Mouse (Mus musculus) embryonic fibroblast, embryonic 13.5 days (primary cell): ENCODE results near the gene Pik3cb. TPM values are rescaled to one million over a fixed set of nuclear protein-coding genes. Genes with fewer than 3 reads are reported as not detected.

Experiments used
- H3K27ac ChIP-seq: 2 replicates; pipeline ENCODE4 v1.5.1; 2012; ENCODE audit warnings: low read length, control low read depth, inconsistent platforms; ENCODE audit not compliant: insufficient read depth
- H3K4me1 ChIP-seq: 2 replicates; pipeline ENCODE4 v1.6.1; 2011; ENCODE audit warnings: low read length; ENCODE audit not compliant: control insufficient read depth, insufficient read depth
- H3K4me3 ChIP-seq: 2 replicates; pipeline ENCODE4 v1.5.1; 2011; ENCODE audit warnings: mild to moderate bottlenecking, control low read depth, low read length; ENCODE audit not compliant: insufficient read depth
- CTCF ChIP-seq: IDR thresholded peaks from 2 replicates; pipeline ENCODE4 v1.5.1; 2011; ENCODE audit warnings: mild to moderate bottlenecking, control low read depth, low read length, moderate library complexity, borderline replicate concordance; ENCODE audit not compliant: insufficient read depth
- POLR2A ChIP-seq: IDR thresholded peaks from 2 replicates; pipeline ENCODE4 v1.6.1; 2011; ENCODE audit warnings: low read depth, mild to moderate bottlenecking, control low read depth, low read length, moderate library complexity
- polyA plus RNA-seq: library from polyadenylated mRNA; stranded (reverse); fragments of >200 nt; gene quantifications from 2 replicates; pipeline ENCODE4 v1.2.4, GENCODE M21; 2011; ENCODE audit warnings: low read depth; ENCODE audit not compliant: missing spikeins, insufficient read length

Pik3cb gene
- polyA plus RNA-seq, 1 experiment: 5.2 TPM

DNA sequence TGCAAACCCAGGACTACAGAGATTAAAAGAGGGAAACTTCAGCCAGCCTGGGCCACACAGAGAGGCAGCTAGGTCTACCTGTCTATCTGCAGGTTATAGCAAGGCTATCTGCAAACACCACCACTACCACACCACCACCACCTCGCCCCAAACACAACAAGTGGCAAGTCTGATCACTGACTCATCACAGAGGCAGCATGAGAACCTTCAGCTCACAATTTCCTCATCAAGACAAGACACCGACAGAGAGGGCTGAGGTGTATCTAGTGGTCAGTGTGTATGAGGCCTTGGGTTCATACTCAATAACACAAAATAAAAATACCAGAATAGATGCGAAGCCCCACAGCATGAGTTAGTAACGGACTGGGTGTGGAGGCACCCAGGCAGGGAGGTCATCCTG, 9.3 kb downstream of the Pik3cb start:
- TF ChIP-seq CTCF (no peak), POLR2A (no peak)
- peaks cover 30% of the 10 kb centered on the region for H3K4me1 ChIP-seq
- no peak overlapping the region for H3K4me3 ChIP-seq
- H3K27ac ChIP-seq: peak overlapping the region; percentile 77

GRCm38 (mm10) chr9:99127578-99127977, 12.8 kb downstream of the Pik3cb start:
- H3K4me3 ChIP-seq: no peak overlapping the region
- peaks cover 26% of the 10 kb centered on the region for H3K4me1 ChIP-seq
- no peak overlapping the region for H3K27ac ChIP-seq
- TF ChIP-seq POLR2A (no peak), CTCF (no peak)

DNA sequence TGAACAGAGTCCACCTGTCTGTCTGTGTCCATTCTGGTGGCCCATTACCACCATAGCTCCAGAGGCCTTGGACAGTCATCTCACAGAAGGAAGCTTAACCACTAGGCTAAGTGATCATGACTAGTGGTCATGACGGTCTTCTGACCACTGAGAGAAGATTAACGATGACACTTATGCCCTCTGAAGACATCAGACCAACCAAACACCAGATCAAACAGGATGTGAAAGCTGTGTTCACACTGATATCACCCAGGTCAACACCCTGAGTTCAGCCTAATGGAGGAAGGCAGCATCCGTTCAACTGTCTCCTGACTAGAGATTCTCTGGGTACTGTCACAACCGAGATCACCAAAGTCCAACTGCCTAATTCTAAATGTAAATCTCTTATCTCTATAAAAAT, 17.7 kb downstream of the Pik3cb start:
- TF ChIP-seq POLR2A: no peak
- no peak for TF ChIP-seq CTCF
- Histone ChIP-seq H3K4me1 (peaks cover 6% of the 10 kb centered on the region), H3K27ac (no peak overlapping the region), H3K4me3 (no peak overlapping the region)

DNA sequence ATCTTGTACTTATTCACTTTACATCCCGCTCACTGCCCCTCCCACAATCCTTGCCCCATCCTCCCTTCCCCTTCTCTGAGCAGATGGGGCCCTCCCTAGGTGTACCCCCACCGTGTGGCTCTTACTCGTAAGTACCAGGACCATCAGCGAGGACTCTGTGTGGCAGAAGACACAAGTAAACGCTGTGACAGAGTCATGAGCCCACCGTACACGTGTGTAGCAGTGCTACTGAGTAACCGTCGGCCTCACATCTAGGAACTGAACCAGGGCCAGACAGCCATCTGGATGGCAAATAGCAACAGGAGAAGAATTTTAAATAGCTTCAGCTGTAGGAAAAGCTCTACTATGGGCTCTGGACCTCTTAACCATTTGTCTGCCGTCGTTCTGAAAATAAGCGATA, 28.0 kb downstream of the Pik3cb start:
- H3K4me1 ChIP-seq: peaks cover 4% of the 10 kb centered on the region; the same call in 1 of the 2 replicates
- no peak overlapping the region for H3K4me3 ChIP-seq
- TF ChIP-seq CTCF: no peak
- no peak for TF ChIP-seq POLR2A
- no peak overlapping the region for H3K27ac ChIP-seq

DNA sequence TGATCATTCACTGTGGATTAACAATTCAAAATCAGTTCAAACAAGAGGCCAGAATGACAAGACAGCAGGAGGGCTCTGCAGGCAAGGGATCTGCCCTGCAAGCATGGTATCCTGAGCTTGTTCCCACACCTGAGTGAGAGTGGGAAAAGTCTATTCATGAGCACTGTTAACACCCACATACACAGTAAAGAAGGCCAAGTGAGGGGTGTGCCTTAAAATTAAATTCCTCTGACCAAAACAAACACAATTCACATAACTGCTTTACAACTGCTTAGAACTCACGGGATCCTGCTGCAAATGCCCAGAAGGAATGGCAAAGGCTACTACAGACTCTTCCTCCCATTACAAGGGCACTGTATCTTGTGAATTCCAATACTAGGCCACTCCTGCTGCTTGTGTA, 29.3 kb downstream of the Pik3cb start:
- TF ChIP-seq POLR2A (no peak), CTCF (no peak)
- peaks cover 4% of the 10 kb centered on the region; the same call in 1 of the 2 replicates for H3K4me1 ChIP-seq

GRCm38 (mm10) chr9:99110213-99110612, 30.2 kb downstream of the Pik3cb start:
- no peak overlapping the region for H3K27ac ChIP-seq
- no peak for TF ChIP-seq CTCF
- H3K4me1 ChIP-seq: peaks cover 4% of the 10 kb centered on the region; the same call in 1 of the 2 replicates
- H3K4me3 ChIP-seq: no peak overlapping the region

More for the DNA sequence above, 29.3 kb downstream of the Pik3cb start:
- Histone ChIP-seq H3K4me3 (no peak overlapping the region), H3K27ac (no peak overlapping the region)

DNA sequence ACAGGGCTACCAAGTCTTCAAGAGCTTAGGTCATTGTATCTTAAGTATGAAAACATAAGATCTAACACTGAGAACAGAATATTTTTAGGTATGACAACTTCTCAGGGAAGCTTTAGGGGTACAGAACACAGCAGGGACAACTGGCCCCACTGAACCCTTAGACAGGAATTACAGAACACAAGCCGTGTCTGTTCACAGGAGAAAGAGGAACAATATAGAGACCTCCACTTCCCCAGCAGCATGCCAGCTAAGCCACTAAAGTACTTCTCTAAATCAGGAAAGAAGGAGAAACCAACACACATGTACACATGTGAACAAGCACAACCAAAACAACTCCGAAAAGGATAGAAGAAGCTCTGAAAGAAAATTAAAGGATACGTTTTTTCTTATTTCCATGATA, 30.8 kb downstream of the Pik3cb start:
- H3K4me1 ChIP-seq: peaks cover 4% of the 10 kb centered on the region; the same call in 1 of the 2 replicates
- no peak overlapping the region for H3K4me3 ChIP-seq
- no peak overlapping the region for H3K27ac ChIP-seq
- TF ChIP-seq POLR2A (no peak), CTCF (no peak)

DNA sequence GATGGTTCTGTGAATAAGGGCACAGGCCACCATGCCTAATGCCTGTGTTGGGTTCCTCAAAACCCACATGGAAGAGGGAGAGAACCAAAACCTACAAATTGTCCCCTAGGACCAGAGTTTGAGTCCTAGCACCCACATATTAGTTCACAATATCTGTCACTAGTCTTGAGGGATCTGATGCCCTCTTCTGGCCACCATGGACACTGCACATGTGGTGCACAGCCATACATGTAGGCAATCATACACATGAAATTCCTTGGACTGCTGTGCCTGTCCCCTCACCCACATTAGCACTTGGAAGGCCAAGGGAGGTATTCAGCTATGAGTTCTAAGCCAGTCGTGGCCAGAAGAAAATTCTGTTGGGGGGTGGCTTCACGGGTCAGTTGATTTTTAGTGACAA, 36.0 kb downstream of the Pik3cb start:
- Histone ChIP-seq H3K27ac (no peak overlapping the region), H3K4me1 (no peaks in the 10 kb centered on the region), H3K4me3 (no peak overlapping the region)
- TF ChIP-seq CTCF (0 out of 2 replicates have a peak, but pooled peaks have one; percentile 16), POLR2A (no peak)

- Histone ChIP-seq H3K4me3 (no peak overlapping the region), H3K27ac (no peak overlapping the region), H3K4me1 (no peaks in the 10 kb centered on the region)
- TF ChIP-seq POLR2A: no peak
- no peak for TF ChIP-seq CTCF
Measured at GRCm38 (mm10) chr9:99103865-99104264, 36.6 kb downstream of the Pik3cb start.

GRCm38 (mm10) chr9:99098482-99099129, 41.8 kb downstream of the Pik3cb start:
- Histone ChIP-seq H3K27ac (no peak overlapping the region), H3K4me3 (no peak overlapping the region), H3K4me1 (no peaks in the 10 kb centered on the region)
- no peak for TF ChIP-seq CTCF
- no peak for TF ChIP-seq POLR2A

GRCm38 (mm10) chr9:99097668-99098067, 42.8 kb downstream of the Pik3cb start:
- Histone ChIP-seq H3K4me3 (no peak overlapping the region), H3K27ac (no peak overlapping the region), H3K4me1 (no peaks in the 10 kb centered on the region)
- TF ChIP-seq POLR2A (no peak), CTCF (no peak)
